Comparison of ENCODE assay signal across 19 mouse cellular contexts in the genomic region with DNA sequence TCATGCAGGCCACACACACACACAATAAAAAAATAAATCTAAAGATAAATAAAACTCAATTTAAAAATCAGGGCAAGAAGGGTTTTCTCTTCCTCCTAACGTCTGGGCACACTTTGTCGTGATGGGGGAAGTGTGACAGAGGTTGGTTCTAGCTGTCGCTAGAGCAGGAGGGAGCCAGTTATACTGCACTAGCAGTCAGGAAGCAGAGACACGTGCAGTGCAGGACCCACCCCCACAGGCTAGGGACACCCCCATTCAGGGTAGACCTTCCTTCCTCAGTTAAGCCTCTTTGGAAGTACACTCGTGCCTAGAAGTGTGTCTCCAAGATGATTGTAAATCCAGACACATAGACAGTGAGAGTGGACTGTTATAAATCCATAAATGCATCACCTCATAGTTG.
"Had no signal": no experiment of that assay in that cellular context is flagged by ENCODE, and none has a peak within 500 bp of the region (broad histone marks: within the 10 kb centered on the region; RNA-seq: fewer than 3 reads in every experiment).

No protein-coding gene starts in this region.

- H3K4me3 ChIP-seq: layer of hippocampus, adult 2 months; limb, embryonic 10.5 days; limb, embryonic 13.5 days; liver, embryonic 12.5 days; liver, embryonic 15.5 days; lung, embryonic 15.5 days; midbrain, embryonic 12.5 days; myocyte had no signal

- ATAC-seq: liver, embryonic 12.5 days; midbrain, embryonic 16.5 days had no signal

- DNase-seq: kidney, adult 18-20 months; kidney, adult 9 months; kidney, postnatal 14 days; layer of hippocampus, adult 9-11 months; liver; lung, adult 18-20 months; lung, postnatal 14 days; lung, postnatal 4 days; thymus, adult 2 months had no signal

- H3K27ac ChIP-seq: layer of hippocampus, adult 2 months; limb, embryonic 10.5 days; limb, embryonic 13.5 days; liver, embryonic 12.5 days; liver, embryonic 15.5 days; lung, embryonic 15.5 days; midbrain, embryonic 12.5 days; stomach, postnatal 0 days had no signal
